Mouse (Mus musculus): ENCODE measurements around the gene Tns3.

GRCm38 (mm10) chr11:8680650-8681049 lies 16.3 kb upstream of the Tns3 start:
- no peak for TF ChIP-seq CTCF (IDR thresholded peaks at IDR 0.05; ENCODE audit: low read depth, low read length)
- TF ChIP-seq TAL1 (conservative IDR thresholded peaks at IDR 0.05; ENCODE audit: low read depth, low read length), result no peak

Measured in G1E (cell line).